Mouse (Mus musculus): ENCODE results near the gene Stab1.

Gene Stab1

DNA sequence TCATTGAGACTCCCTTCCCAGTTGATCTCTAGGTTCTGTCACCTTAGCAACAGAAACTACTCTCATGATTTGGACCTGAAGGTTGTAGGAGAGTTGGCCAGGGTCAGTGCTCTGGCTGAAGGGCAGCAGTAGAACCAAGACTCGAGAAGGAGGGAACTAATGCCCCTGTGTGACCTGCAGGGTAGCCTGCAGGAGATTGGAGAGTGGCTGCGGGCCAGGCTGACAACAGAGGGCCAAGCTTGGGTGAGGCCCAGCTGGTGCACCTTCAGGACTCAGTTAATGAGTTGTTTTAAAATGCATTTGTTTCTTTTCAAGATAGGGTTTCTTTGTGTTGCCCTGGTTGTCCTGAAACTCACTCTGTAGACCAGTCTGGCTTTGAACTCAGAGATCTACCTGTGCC is 3.4 kb downstream of the Stab1 start:
- no peak for DNase-seq (ENCODE audit: low read depth, low spot score)

DNA sequence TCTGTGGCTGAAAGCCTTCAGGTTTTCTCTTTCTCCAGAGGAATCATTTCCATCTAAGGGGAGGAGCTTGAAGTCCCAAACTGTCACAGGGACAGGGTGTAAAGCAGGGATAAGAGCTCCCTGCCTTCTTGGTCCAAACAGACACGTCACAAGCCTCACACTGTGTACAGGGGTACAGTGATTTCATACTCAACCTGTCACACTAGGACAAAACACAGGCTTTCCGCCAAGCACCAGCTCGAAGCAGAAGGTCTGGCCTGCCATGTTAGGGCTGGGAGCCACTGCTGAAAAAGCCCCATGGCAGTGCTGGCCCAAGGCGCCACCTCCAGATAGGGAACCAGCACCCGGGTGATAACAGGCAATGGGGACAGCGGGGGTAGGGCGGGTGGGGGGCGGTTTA is 4.4 kb downstream of the Stab1 start:
- no peak for DNase-seq (ENCODE audit: low read depth, low spot score)

- no peak for DNase-seq (ENCODE audit: low read depth, low spot score)
These were observed 6.8 kb downstream of the Stab1 start for GRCm38 (mm10) chr14:31161638-31162037.

DNA sequence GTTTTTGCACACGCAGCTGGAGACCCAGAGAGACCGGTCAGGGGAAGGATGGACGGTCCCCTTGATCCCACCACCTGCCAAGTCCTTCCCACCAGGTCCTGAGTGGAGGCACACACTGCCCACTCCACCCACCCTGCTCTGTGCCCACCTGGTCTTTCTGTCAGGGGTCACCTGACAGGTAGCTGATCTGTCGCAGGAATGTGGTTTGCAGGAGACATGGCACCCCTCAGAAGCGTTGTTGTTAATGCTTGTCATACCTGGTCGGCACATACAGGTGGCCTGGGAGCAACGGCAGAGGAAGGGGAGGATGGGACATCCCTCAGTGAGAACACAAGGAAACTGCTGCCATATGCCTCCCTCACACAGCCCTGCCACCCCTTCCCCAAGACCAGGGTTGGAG is 7.2 kb downstream of the Stab1 start:
- DNase-seq (ENCODE audit: low read depth, low spot score), result no peak

DNA sequence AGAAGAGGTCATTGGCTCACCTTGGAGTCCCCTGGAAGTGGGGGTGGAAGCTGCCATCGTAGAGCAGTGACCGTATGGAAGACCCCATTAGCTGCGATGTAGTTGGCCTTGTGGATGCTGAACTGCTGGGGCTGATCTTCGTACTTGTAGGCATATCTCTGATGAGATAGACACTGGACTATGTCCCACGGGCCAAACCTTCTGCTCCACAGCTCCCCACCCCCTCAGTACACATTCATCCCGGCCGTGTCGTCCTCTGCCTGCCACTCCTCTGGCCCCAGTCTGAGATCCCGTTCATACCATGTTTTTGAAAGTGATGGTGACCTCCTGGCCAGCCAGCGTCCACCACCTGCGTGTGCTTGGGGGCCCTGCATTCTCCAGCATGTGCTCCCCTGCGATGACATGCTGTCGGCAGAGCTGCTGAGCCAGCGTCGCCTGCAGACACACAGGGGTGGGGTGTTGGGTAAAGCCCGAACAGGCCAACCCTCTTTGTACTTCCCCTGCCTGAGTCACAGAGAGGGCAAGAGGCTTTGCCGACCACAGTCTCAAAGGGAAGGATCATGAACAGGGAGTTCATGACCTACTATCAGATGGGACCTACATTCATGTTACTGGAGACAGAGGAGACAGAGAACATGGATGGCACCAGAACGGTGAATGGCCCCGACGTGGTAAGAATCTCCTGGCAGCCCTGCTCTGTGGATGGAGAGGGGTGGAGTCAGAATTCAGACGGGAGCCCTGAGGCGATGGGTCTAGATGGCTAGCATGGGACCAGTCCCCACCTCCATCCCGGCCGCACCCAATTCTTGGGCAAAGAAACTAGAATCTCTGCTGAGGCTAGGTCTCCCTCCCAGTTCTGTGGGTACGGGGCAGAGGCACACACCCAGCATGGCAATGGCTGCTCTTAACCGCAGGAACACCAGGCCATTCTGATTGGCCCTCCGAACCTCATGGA is 8.0 kb downstream of the Stab1 start:
- no peak for DNase-seq (ENCODE audit: low read depth, low spot score)

- no peak for DNase-seq (ENCODE audit: low read depth, low spot score)
These were observed 22.7 kb downstream of the Stab1 start for GRCm38 (mm10) chr14:31145694-31146093.

GRCm38 (mm10) chr14:31141011-31141410 is 27.4 kb downstream of the Stab1 start:
- DNase-seq (ENCODE audit: low read depth, low spot score), result no peak

DNA sequence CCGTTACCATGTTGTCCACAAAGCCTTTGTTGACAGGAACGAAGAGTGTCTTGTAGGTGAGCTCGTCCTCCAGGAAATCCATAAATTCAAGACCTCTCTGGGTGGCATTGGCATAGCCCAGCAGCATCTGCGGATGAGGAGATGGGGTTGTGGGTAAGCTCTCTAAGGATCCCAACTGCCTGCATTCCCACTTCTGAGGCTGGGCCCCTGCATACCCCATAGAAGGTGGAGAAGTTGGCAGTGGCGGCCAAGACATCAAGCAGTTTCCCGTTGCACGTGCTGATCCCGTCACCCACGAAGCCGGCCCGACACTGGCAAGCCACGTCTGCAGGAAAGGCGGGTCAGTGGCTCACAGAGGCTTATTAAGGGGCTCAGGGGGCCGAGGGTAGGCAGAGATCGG is 28.3 kb downstream of the Stab1 start:
- no peak for DNase-seq (ENCODE audit: low read depth, low spot score)

- DNase-seq (ENCODE audit: low read depth, low spot score), result no peak
These were observed 28.8 kb downstream of the Stab1 start for GRCm38 (mm10) chr14:31139666-31140065.

GRCm38 (mm10) chr14:31138897-31139429 is 29.5 kb downstream of the Stab1 start:
- no peak for DNase-seq (ENCODE audit: low read depth, low spot score)

DNA sequence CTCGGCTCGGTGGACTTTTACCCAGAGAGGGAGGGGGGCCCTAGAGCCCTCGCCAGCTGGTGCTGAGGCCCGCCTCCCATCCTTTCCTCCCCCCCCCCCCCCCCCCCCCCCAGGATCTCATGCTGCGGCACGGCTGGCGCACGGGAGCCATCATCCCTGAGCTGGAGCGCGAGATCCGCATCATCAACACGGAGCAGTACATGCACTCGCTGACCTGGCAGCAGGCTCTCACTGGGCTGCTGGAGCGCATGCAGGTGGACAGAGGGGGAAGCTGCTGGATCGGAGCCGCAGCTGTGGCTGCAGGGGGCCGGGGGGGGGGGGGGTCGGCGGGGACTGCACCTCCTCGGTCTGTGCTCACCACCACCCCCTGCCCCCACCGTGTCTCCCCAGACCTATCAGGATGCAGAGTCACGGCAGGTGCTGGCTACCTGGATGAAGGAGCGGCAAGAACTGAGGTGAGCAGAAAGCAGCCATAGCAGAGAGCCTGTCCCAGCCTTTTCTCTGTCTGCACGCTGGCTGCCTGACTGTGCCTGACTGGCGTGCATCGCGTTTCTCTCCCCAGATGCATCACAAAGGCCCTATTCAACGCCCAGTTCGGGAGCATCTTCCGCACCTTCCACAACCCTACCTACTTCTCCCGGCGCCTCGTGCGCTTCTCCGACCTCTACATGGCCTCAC is 30.1 kb downstream of the Stab1 start:
- no peak for DNase-seq (ENCODE audit: low read depth, low spot score)

GRCm38 (mm10) chr14:31137791-31138190 is 30.6 kb downstream of the Stab1 start:
- DNase-seq (ENCODE audit: low read depth, low spot score), result no peak

DNA sequence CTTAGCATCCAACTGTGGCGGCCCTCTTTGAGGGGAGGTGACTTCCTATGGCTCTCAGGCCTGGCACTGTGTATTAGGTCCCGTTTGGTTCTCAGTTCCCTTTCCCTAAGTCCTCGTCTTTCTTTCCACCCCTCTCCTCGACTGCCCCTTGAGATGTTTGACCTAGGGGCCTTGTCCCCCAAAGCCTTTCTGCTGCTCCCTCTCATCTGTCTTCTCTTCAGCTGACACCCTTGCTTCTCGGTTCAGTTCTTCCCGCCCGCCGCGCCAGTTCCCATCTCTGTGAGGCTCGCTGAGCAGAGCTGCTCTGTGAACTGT is 31.2 kb downstream of the Stab1 start:
- no peak for DNase-seq (ENCODE audit: low read depth, low spot score)

DNA sequence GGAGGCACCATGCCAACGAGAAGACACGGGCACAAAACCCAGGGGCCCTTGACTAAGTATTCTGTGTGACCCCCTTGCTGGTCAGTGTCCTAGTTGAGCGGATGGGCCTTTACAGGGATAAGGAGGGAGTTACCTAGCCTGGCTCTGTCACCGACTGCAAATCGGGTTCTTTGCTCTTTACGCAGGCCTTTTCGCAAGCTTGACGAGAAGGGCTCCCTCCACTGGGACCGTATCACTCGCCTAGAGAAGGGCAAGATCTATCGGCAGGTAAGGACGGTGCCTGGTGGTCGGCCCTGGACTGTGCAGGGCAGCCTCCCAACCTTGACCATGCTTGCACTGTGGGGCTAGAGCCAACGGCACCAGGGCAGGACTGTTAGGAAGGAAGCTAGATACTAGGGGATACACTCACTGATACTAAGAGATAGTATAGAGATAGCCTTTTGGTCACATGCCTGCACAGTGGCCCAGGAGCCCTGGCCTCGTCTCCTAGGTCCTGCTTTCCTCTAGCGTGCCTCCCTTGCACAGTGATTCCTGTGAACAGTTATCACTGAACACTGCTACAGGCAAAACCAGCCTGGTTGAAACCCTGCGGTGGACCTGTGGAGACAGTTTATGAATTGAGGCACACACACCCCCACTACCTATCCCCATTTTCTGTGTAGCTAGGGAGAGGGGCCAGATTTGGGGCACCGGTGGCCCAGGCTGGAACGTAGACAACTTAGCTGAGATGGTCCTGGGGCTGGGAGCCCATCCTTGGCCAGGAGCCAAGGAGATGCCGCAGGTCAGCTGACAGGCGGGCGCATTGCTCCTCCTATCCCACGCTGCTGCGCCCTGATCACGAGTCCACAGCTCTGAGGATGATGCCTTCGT is 31.8 kb downstream of the Stab1 start:
- DNase-seq (ENCODE audit: low read depth, low spot score), result no peak

GRCm38 (mm10) chr14:31135495-31136410 is 32.7 kb downstream of the Stab1 start:
- no peak for DNase-seq (ENCODE audit: low read depth, low spot score)

- no peak for DNase-seq (ENCODE audit: low read depth, low spot score)
These were observed 34.1 kb downstream of the Stab1 start for GRCm38 (mm10) chr14:31134015-31135000.

DNA sequence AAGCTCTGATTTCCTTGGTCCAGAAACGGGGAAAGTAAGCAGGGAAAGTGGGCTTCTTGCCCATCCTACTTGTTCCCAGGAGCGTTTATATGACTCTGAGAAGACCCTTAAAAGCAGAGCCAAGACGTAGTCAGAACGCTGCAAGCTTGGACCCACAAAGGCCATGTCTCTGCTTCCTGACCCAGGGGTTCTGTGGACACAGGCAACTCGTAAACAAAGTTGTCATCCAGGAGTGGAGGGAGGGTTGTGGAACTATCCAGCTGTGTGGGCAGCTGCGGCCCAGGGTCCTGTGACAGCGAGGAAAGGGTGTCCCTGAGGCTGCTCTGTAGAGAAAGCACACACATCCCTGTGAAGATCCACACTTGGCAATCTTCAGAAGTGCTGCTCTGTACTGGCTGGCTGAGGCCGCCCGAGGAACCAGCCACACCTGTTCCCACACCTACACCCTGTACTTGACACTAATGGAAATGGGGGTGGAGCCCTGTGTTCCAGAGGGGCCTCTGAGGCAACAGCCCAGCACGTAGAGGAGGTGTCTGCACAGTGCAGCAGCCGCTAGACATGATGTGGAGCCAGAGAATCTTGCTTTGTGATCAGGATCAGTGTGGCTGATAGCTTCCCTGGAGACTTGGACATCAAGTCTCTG is 35.3 kb downstream of the Stab1 start:
- DNase-seq (ENCODE audit: low read depth, low spot score), result no peak

DNA sequence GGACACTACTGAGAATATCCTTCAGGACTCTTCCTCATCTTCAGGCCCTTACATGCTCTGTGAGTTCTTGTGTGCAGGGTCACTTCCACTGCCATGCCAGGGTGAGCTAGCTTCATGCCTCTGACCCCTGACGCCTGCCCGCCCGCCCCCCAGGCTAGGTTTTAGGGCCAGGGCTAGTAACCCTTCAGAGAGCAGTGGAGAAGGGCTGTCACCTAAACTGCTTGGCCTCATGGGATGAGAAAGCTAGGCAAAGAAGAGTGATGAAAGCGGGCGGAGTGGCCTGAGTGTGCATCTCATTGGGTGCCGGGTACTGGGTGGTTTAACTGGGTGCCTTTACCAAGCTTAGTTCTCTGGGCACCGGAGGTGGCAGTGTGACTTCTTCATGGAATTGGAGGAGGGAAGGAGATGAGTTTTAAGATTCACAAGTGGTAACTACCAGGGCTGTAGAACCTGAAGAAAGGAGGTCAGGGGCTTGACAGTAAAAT is 35.9 kb downstream of the Stab1 start:
- DNase-seq (ENCODE audit: low read depth, low spot score), result no peak

DNA sequence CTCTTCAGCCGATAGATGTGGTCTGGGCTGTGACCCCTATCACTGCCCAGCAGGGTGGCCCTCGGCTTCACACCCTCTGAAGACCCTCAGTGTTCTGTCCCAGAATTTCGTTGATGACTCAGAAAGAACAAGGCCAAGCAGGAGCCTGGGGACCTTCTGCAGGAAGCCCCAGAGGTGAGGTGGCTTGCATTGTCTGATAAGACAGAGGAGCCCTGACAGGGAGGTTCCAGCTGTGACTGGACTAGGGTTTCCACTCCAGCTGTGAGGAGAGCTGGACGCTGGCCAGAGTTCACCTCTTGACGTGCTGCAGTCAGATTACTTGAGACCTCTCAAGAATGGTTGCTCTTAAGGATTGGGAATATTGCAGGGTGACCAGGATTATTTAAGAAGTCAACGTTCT is 36.4 kb downstream of the Stab1 start:
- DNase-seq (ENCODE audit: low read depth, low spot score), result no peak

Data from retina, adult 2 months (tissue).